Mouse (Mus musculus): ENCODE data around the gene Agpat4. TPM values are rescaled to one million over a fixed set of nuclear protein-coding genes. Genes with fewer than 3 reads are reported as not detected.
A peak's percentile ranks its signal among the peaks of the same experiment; 100 is the strongest.
"Not testable (repeated sequence)": the region's sequence is repeated elsewhere in the genome, so short reads cannot be mapped to it uniquely, and the experiment has no call there.

Gene Agpat4
- polyA plus RNA-seq, 1 experiment from 2014 or later, result 31.3 TPM

DNA sequence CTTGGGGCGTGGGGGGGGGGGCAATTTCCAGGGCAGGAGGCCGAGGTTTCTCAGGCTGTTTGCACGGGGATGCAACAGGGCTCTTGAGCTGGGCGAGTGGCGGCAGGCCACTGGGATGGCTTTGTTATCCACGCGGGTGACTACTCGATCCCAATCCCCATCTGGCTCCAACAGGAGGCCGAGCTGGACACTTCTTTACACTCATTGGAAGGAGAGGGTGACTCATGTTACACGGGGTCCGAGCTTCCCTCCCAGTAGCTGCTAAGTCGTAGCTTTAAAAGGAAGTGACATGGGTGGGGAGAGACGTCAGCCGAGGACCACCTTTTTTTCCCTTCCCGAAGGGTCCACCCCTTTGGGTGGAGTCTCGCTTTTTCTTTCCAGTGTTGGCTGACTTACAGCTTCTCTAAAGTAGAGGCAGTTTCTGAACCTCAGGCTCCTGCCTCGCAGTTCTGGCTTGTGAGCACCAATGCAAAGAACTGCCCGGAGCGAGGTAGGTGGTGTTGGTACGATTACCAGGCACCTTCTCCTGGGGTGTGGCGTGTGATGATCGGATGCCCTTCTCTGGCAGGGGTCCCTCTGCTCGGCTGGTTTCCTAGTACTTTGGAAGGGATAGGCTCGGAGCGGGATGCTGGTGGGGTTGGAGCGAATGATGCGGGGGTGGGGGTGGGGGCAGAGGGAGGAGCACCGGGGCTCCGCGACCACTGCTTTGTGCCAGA, 580 bp downstream of the Agpat4 start:
- DNase-seq (peak; percentile 89), ATAC-seq (ENCODE audit: low FRiP score, low TSS enrichment) (peak; percentile 88)
- Histone ChIP-seq H3K4me1 (ENCODE audit: control insufficient read depth, insufficient read depth, low read length) (peaks cover 23% of the 10 kb centered on the region), H3K4me3 (replicated peaks; ENCODE audit: low read depth, low read length) (peak overlapping the region; percentile 65), H3K4me2 (ENCODE audit: low read length) (peak overlapping the region; percentile 85), H3K27me3 (ENCODE audit: control insufficient read depth, insufficient read depth, low read length) (no peaks in the 10 kb centered on the region), H3K36me3 (ENCODE audit: control insufficient read depth, insufficient read depth, low read length) (no peaks in the 10 kb centered on the region), H3K9ac (replicated peaks; ENCODE audit: low read length) (peak overlapping the region; percentile 70), H3K9me3 (ENCODE audit: control insufficient read depth, low read length) (no peaks in the 10 kb centered on the region), H3K27ac (replicated peaks; ENCODE audit: low read depth, low read length) (peak overlapping the region; percentile 94)
- WGBS, result under 1% methylated on average over 30 of the region's 30 CpGs

DNA sequence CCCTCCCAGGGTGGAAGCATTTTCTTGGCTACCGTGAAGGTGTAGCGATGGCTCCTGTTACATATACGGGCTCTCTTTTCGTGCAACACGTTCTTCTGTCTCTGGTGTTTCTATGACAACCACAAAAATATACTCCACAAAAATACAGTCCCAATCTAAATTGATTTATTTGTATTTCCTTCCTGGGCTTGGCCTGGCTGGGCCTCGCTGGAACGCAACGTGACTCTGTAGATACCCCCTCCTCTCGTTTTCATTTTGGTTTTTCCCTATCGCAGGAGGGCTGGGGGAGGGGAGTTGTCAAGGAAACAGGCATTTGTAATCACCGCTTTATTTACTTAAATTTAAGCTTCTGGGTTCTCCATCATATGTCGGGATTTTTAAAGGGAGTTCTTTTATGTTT, 1.2 kb downstream of the Agpat4 start:
- H3K4me2 ChIP-seq (ENCODE audit: low read length), result peak overlapping the region; percentile 85
- peak overlapping the region; percentile 65 for H3K4me3 ChIP-seq (replicated peaks; ENCODE audit: low read depth, low read length)
- H3K9ac ChIP-seq (replicated peaks; ENCODE audit: low read length), result peak overlapping the region; percentile 70
- peaks cover 23% of the 10 kb centered on the region for H3K4me1 ChIP-seq (ENCODE audit: control insufficient read depth, insufficient read depth, low read length)
- ATAC-seq (ENCODE audit: low FRiP score, low TSS enrichment) (peak; percentile 70), DNase-seq (peak; percentile 87)
- under 1% methylated on average over 12 of the region's 12 CpGs for WGBS
- H3K27me3 ChIP-seq (ENCODE audit: control insufficient read depth, insufficient read depth, low read length), result no peaks in the 10 kb centered on the region
- H3K27ac ChIP-seq (replicated peaks; ENCODE audit: low read depth, low read length), result peak overlapping the region; percentile 94
- no peaks in the 10 kb centered on the region for H3K9me3 ChIP-seq (ENCODE audit: control insufficient read depth, low read length)
- H3K36me3 ChIP-seq (ENCODE audit: control insufficient read depth, insufficient read depth, low read length), result peaks cover under 1% of the 10 kb centered on the region

DNA sequence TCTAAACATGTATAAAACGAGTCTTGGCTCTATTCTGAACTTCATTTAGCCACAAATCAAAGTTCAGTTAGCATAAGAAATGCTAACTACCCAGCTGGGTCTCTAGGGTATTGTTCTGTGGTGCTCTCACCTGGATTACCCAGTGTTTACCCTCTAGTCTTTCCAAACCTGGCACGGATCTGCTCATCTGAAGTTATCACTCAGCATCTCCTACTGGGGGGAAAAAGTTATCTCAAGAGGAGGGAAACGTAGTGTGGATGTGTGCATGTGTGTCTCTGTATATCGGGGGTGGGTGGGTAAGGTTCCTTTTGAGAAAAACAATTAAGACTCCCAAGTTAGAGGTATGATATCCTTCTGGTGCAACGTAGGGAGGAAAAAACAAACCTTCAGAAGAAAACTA, 1.8 kb downstream of the Agpat4 start:
- Histone ChIP-seq H3K4me3 (replicated peaks; ENCODE audit: low read depth, low read length) (peak overlapping the region; percentile 65), H3K4me2 (ENCODE audit: low read length) (peak overlapping the region; percentile 85), H3K9ac (replicated peaks; ENCODE audit: low read length) (peak overlapping the region; percentile 70; the same call in 1 of the 2 replicates), H3K27ac (replicated peaks; ENCODE audit: low read depth, low read length) (0 out of 2 replicates have a peak overlapping the region, but pooled peaks have one; percentile 94), H3K27me3 (ENCODE audit: control insufficient read depth, insufficient read depth, low read length) (no peaks in the 10 kb centered on the region), H3K9me3 (ENCODE audit: control insufficient read depth, low read length) (no peaks in the 10 kb centered on the region; the same call in 1 of the 2 replicates), H3K36me3 (ENCODE audit: control insufficient read depth, insufficient read depth, low read length) (peaks cover 7% of the 10 kb centered on the region), H3K4me1 (ENCODE audit: control insufficient read depth, insufficient read depth, low read length) (peaks cover 23% of the 10 kb centered on the region)
- WGBS, result 32% methylated on average over 5 of the region's 5 CpGs
- DNase-seq, result no peak
- no peak for ATAC-seq (ENCODE audit: low FRiP score, low TSS enrichment)

DNA sequence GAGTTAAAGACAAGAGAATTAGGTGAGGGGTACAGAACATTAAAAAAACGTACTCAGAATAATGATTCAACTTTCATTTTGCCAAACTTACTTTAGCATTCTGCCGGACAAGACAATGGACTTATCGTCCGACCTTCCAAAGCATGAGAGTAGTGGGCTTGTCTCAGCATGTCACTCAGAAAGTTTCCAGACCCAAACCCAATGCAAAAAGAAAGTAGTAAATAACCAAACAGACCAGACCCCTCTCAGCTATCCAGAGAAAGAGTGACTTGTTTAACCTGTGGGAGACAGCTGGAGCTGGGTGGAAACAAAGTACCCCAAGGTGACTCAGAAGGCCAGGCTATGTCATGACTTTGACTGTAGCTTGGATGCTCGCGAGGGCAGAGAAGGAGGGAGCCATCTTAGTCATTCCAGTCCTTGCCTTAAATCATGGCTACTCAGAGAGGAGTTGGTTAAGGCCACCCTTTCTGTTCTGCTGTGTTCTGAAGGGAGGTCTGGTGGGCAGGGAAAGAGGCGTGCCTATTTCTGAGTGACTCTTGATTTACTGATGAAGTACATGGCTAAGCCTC, 2.8 kb downstream of the Agpat4 start:
- H3K27me3 ChIP-seq (ENCODE audit: control insufficient read depth, insufficient read depth, low read length), result no peaks in the 10 kb centered on the region
- H3K9me3 ChIP-seq (ENCODE audit: control insufficient read depth, low read length), result no peaks in the 10 kb centered on the region; the same call in 1 of the 2 replicates
- H3K9ac ChIP-seq (replicated peaks; ENCODE audit: low read length), result no peak overlapping the region
- ATAC-seq (ENCODE audit: low FRiP score, low TSS enrichment), result no peak
- peaks cover 23% of the 10 kb centered on the region for H3K4me1 ChIP-seq (ENCODE audit: control insufficient read depth, insufficient read depth, low read length)
- no peak overlapping the region for H3K27ac ChIP-seq (replicated peaks; ENCODE audit: low read depth, low read length)
- WGBS, result 90% methylated on average over 7 of the region's 7 CpGs
- H3K36me3 ChIP-seq (ENCODE audit: control insufficient read depth, insufficient read depth, low read length), result peaks cover 8% of the 10 kb centered on the region
- DNase-seq, result no peak
- no peak overlapping the region for H3K4me3 ChIP-seq (replicated peaks; ENCODE audit: low read depth, low read length)
- peak overlapping the region; percentile 85; the same call in 1 of the 2 replicates for H3K4me2 ChIP-seq (ENCODE audit: low read length)

DNA sequence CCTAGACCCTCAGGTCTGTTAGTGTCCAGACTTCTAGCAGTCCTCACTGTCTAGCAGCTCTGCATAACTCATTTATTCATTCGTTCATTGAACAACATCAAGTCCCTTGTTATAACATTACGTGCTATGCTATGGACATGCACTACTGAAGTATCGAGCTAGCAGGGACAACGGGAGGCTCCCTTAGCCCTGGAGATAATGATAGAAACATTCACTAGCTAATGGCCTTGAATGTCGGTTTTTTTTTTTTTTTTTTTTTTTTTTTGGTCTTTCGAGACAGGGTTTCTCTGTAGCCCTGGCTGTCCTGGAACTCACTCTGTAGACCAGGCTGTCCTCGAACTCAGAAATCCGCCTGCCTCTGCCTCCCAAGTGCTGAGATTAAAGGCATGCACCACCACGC, 3.8 kb downstream of the Agpat4 start:
- not testable (repeated sequence) for H3K4me2 ChIP-seq (ENCODE audit: low read length); DNase-seq; H3K9ac ChIP-seq (replicated peaks; ENCODE audit: low read length); H3K27me3 ChIP-seq (ENCODE audit: control insufficient read depth, insufficient read depth, low read length); ATAC-seq (ENCODE audit: low FRiP score, low TSS enrichment); H3K27ac ChIP-seq (replicated peaks; ENCODE audit: low read depth, low read length); H3K4me3 ChIP-seq (replicated peaks; ENCODE audit: low read depth, low read length); H3K9me3 ChIP-seq (ENCODE audit: control insufficient read depth, low read length)
- H3K36me3 ChIP-seq (ENCODE audit: control insufficient read depth, insufficient read depth, low read length), result peaks cover 12% of the 10 kb centered on the region
- WGBS, result 93% methylated on average over 9 of the region's 9 CpGs
- H3K4me1 ChIP-seq (ENCODE audit: control insufficient read depth, insufficient read depth, low read length), result peaks cover 23% of the 10 kb centered on the region

DNA sequence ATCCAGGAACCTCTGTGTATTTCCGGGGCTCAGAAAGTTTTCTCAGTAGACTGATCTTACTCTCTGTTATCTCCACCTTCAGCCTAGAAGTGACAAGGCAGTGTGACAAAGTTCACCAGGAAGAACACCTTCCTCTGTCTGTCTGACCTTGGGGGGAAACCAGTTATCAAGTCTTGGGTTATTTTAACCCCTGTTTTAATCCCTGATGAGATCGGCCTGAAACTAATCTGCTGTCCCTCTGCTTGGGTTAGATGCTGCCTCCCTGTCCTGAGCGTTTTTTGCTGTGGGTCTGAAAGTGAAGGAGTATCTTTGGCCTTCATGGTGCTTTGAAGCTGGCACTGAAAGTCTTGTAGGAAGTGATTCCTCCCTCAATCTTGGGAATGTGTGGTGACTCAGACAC, 4.7 kb downstream of the Agpat4 start:
- Histone ChIP-seq H3K9ac (replicated peaks; ENCODE audit: low read length) (no peak overlapping the region), H3K4me3 (replicated peaks; ENCODE audit: low read depth, low read length) (no peak overlapping the region), H3K36me3 (ENCODE audit: control insufficient read depth, insufficient read depth, low read length) (peaks cover 12% of the 10 kb centered on the region), H3K9me3 (ENCODE audit: control insufficient read depth, low read length) (no peaks in the 10 kb centered on the region; the same call in 1 of the 2 replicates), H3K27me3 (ENCODE audit: control insufficient read depth, insufficient read depth, low read length) (no peaks in the 10 kb centered on the region), H3K4me1 (ENCODE audit: control insufficient read depth, insufficient read depth, low read length) (peaks cover 18% of the 10 kb centered on the region), H3K27ac (replicated peaks; ENCODE audit: low read depth, low read length) (no peak overlapping the region), H3K4me2 (ENCODE audit: low read length) (no peak overlapping the region)
- DNase-seq (no peak), ATAC-seq (ENCODE audit: low FRiP score, low TSS enrichment) (no peak)
- 91% methylated on average over 3 of the region's 3 CpGs for WGBS

DNA sequence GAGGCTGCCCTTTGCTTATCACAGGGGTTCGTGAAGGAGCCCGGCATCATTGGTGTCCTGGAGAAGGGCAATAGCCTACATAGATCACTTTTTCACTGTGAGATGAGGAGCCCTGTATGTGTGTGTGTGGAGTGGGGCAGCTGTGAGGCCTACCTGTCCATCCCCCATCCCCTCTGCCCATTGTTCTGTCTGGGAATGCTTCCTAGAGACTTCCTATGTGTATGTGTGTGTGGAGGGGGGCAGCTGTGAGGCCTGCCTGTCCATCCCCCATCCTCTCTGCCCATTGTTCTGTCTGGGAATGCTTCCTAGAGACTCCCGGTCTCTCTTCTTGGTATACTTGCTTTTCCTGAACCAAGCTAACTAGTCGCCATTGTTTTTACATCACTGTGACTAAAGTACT, 8.6 kb downstream of the Agpat4 start:
- Histone ChIP-seq H3K4me1 (ENCODE audit: control insufficient read depth, insufficient read depth, low read length) (no peaks in the 10 kb centered on the region), H3K27ac (replicated peaks; ENCODE audit: low read depth, low read length) (no peak overlapping the region), H3K27me3 (ENCODE audit: control insufficient read depth, insufficient read depth, low read length) (no peaks in the 10 kb centered on the region), H3K36me3 (ENCODE audit: control insufficient read depth, insufficient read depth, low read length) (peaks cover 12% of the 10 kb centered on the region), H3K4me2 (ENCODE audit: low read length) (no peak overlapping the region), H3K4me3 (replicated peaks; ENCODE audit: low read depth, low read length) (no peak overlapping the region), H3K9ac (replicated peaks; ENCODE audit: low read length) (no peak overlapping the region), H3K9me3 (ENCODE audit: control insufficient read depth, low read length) (no peaks in the 10 kb centered on the region; the same call in 1 of the 2 replicates)
- DNase-seq (no peak), ATAC-seq (ENCODE audit: low FRiP score, low TSS enrichment) (no peak)
- WGBS, result 85% methylated on average over 4 of the region's 4 CpGs

DNA sequence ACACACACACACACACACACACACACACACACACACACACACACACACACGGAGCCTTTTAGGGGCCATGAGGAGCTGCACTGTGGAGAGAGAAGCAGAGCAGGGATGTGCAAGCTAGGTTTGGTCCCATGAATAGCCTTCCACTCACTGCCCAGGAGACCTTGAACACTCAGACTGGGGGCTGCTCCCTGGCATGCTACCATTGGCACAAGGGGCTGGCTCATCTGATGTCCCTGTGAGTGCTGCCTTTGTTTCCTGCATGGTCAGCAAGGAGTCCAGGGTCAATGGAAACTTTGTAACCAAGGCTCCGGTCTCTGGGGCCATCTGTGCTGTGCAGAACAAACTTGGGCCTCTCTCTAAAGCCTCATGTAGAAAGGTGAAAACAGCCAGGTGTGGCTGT, 10.5 kb downstream of the Agpat4 start:
- Histone ChIP-seq H3K9me3 (ENCODE audit: control insufficient read depth, low read length) (no peaks in the 10 kb centered on the region; the same call in 1 of the 2 replicates), H3K9ac (replicated peaks; ENCODE audit: low read length) (no peak overlapping the region), H3K36me3 (ENCODE audit: control insufficient read depth, insufficient read depth, low read length) (peaks cover 12% of the 10 kb centered on the region), H3K4me1 (ENCODE audit: control insufficient read depth, insufficient read depth, low read length) (no peaks in the 10 kb centered on the region), H3K4me2 (ENCODE audit: low read length) (no peak overlapping the region), H3K4me3 (replicated peaks; ENCODE audit: low read depth, low read length) (no peak overlapping the region), H3K27me3 (ENCODE audit: control insufficient read depth, insufficient read depth, low read length) (no peaks in the 10 kb centered on the region), H3K27ac (replicated peaks; ENCODE audit: low read depth, low read length) (no peak overlapping the region)
- ATAC-seq (ENCODE audit: low FRiP score, low TSS enrichment) (no peak), DNase-seq (no peak)
- 92% methylated on average over 2 of the region's 2 CpGs for WGBS

DNA sequence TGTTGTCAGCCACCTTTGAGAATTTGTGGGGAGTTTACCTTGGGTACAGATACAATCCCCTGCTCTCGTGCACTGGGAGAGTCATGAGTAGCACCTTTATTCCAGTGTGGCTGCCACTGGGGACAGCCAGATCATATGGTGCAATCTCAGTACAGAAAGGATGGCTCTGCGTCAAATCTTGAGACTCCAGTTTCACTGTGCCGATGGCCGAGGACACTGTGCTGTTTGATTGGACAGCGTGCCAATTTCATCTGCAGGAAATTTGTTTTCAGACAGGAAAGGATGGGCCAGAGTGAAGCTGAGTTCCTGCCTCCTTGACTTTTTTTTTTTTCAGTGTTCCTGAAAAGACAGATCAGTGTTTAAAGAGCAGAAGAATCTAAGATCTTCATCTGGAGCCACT, 12.7 kb downstream of the Agpat4 start:
- Histone ChIP-seq H3K36me3 (ENCODE audit: control insufficient read depth, insufficient read depth, low read length) (peaks cover 5% of the 10 kb centered on the region; the same call in 1 of the 2 replicates), H3K27me3 (ENCODE audit: control insufficient read depth, insufficient read depth, low read length) (no peaks in the 10 kb centered on the region), H3K27ac (replicated peaks; ENCODE audit: low read depth, low read length) (no peak overlapping the region), H3K4me3 (replicated peaks; ENCODE audit: low read depth, low read length) (no peak overlapping the region), H3K9ac (replicated peaks; ENCODE audit: low read length) (no peak overlapping the region), H3K9me3 (ENCODE audit: control insufficient read depth, low read length) (no peaks in the 10 kb centered on the region), H3K4me1 (ENCODE audit: control insufficient read depth, insufficient read depth, low read length) (no peaks in the 10 kb centered on the region), H3K4me2 (ENCODE audit: low read length) (no peak overlapping the region)
- 91% methylated on average over 5 of the region's 5 CpGs for WGBS
- no peak for ATAC-seq (ENCODE audit: low FRiP score, low TSS enrichment)
- no peak for DNase-seq
